Mouse (Mus musculus) stomach, postnatal 0 days (tissue): Measurements from ENCODE around the gene Wdr17.

Source experiments
- CTCF ChIP-seq: IDR thresholded peaks from 2 replicates; pipeline ENCODE4 v1.5.1; 2016; ENCODE audit warnings: antibody characterized with exemption, low read depth, mild to moderate bottlenecking, moderate library complexity
- EP300 ChIP-seq: optimal IDR thresholded peaks from 2 replicates; pipeline ENCODE3; 2016; ENCODE audit warnings: antibody characterized with exemption

DNA sequence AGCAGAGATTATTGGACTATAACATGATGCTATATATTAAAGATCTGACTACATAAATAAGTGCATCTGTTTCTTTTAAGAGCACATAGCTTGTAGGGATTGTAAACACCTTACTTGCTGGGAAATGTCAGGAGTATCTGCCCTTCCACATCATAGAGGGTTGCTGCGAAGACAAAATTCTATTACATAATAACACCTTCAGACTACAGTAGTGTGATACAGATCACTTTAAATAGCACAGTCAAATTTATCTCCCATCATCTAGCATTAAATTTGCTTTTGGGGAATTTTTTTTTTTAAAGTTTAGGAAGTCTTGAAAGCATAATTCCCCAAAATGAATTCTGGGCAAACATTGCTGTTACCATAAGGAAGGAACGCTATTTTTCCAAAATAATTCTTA is 25.9 kb upstream of the Wdr17 start:
- TF ChIP-seq EP300 = no peak
- no peak for TF ChIP-seq CTCF
